Mouse (Mus musculus) lung, postnatal 10 days (tissue): Measurements from ENCODE around the gene Rps15.

Source experiments
- DNase-seq: peaks from one replicate; pipeline ENCODE4 v3.0.0; 2021

The Rps15 gene

DNA sequence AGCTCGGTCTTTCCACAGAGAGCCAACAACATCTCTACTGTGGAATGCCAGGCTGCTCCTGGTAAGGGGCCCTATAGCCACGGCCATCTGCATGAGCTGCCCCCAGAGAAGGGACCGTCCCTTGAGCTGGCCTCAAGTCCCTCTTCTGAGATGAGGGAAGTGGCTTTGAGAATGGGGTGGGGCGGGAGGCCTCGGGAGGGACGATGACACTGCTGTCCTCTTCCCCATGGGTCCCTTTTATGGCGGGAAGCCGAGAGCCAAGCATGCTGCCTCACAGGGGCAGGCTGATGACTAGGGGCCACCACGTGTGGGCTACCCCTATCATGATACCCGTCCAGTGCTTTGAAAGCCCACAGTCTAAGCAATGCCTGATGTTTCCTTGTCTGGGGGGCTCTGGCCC is 24.8 kb downstream of the Rps15 start:
- DNase-seq: no peak

DNA sequence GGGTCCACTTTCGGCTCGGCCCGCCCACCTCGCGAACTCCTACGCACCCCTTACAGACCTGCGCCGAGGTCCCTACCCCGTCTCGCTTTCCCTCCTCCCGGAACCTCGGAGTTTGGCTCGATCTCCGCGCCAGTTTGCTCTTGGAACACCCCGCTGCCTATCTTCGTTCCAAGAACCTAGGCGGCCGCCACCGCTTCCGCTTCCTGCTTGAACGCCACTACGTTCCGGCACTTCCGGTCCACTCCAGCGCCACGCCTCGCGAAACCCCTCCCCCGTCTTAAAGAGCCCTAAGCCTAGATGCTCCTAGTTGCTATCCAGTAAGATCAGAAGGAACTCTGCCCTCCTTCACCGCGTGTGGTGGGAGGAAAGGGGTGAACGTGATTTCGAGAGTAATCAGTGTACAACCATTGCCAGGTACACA is 28.1 kb downstream of the Rps15 start, which contains the start of gene 2310011J03Rik:
Gene 2310011J03Rik (minus strand): TSS at position 198 of the 421 bp plus-strand sequence.
- peak; percentile 97 for DNase-seq

DNA sequence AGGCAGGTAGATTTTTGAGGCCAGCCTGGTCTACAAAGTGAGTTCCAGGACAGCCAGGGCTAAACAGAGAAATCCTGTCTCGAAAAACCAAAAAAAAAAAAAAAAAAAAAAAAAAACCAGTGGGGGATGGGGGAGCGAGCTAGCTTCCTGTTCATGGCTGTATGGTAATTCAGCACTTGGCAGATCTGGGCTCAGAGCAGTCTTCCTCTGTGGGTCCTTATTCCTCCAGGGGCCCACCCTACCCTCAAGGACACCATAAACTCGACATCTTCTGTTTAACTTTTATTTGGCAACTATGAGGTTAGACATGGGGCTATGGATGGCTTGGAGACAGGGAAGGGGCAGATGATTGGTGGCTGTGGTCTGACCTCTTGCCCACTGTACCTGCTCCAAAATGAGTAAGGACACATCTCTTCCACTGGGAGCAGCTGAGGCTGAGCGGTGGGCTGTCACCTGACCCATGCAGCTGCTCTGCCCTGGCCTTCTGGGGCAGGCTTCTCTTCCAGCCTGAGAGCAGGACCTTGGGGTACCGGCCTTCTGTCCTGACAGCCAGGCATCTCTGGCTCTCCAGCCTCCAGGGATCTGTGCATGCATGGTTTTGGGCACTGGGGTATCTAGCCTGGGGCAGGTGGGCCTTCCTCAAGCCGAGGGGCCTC is 28.9 kb downstream of the Rps15 start:
- DNase-seq: no peak

DNA sequence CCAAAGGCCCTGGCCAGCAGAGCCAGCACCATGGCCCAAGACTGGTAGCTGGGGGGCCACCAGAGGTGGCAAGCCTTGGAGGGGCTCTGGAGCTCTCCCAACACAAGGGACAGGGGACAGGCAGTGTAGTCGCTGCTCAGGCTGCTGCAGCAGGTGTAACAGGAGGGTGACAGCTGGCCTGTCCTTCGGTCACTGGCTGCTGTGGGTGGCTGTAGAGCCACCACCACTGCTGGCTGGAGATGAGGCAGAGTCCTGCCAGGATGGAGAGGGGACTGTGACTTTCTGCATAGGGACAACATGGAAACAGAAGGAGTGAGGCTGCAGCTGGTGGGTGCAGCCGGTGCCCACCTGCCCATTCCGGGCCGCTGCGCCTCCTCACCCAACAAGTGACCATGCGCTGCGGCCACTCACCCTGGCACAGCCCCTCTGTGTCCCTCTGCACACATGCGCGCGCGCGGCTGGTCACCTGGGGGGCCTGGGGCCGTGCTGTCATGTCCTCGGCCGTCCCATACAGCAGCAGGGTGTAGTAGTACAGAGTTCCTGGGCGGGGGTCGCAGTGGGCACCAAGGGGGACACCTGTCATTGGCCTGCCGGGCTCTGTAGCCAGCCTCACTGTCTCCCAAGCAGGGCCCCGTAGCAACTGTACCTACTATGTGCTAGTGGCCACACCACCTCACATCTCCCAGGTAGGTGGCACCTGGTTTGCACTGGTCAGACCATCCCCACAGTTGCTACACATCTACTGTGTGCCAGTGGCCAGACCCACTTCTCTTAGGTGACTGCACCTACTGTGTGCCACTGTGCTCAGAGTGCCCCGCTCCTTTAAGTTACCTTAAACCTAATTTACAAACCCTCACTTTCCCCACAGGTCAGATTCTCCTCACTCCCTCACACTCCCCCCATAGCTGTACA is 29.7 kb downstream of the Rps15 start:
- DNase-seq: no peak

DNA sequence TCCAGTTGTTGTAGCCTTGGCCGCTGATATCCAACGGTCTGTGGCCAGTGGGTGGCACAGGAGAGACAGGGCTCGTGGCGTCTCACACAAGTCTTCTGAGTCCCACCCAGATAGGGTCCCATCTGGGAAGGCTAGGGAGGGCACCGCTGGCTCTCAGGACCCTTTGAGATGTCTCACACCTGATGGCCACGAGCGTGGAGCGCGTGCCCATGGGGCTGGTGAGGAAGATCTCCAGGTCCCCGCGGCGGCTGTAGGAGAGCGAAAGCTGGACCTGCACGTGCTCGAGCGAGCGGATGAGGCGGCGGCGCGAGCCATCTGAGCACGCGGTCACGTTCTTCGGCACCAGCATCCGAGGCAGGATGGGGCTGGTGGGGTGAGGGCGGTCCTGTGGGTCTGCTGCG is 30.6 kb downstream of the Rps15 start:
- DNase-seq: peak; percentile 47

DNA sequence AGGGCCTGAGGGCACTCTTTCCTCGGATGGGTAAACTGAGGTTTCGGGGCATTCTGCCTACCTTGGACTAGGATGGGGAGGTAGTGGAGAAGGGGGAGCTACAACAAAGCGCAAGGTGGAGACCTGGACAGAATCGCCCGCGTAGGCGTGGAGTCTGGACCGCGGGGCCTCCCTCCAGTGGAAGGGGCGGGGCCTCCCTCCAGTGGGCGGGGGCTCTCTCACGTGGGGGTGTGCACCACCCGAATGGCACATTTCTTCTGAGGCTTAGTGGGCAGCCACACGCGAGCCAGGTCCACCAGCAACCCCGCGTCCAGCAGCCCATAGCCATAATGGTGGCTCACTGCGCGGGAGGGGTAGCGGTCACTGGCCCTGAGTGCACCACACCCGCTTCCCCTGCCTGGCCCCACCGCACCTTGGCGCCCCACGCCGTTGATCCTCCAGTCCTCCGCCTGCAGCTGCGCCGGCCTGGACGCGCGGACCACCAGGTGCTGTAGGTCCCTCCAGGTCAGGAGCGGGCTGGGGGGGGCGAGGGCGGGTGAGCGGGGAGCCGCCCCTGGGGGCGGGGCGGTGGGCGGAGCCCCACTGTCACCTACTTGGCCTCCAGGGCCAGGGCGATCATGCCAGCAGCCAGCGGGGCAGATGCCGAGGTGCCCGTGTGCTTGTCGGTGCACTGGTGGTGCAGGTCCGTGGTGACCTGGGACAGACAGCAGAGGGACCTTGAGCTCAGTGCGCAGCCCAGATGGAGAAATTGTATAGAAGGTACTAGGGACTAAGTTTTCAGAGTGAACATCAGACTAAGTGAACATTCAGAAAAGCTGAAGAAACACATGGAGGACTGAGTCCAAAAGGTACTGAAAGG is 31.2 kb downstream of the Rps15 start:
- DNase-seq: peak; percentile 85

DNA sequence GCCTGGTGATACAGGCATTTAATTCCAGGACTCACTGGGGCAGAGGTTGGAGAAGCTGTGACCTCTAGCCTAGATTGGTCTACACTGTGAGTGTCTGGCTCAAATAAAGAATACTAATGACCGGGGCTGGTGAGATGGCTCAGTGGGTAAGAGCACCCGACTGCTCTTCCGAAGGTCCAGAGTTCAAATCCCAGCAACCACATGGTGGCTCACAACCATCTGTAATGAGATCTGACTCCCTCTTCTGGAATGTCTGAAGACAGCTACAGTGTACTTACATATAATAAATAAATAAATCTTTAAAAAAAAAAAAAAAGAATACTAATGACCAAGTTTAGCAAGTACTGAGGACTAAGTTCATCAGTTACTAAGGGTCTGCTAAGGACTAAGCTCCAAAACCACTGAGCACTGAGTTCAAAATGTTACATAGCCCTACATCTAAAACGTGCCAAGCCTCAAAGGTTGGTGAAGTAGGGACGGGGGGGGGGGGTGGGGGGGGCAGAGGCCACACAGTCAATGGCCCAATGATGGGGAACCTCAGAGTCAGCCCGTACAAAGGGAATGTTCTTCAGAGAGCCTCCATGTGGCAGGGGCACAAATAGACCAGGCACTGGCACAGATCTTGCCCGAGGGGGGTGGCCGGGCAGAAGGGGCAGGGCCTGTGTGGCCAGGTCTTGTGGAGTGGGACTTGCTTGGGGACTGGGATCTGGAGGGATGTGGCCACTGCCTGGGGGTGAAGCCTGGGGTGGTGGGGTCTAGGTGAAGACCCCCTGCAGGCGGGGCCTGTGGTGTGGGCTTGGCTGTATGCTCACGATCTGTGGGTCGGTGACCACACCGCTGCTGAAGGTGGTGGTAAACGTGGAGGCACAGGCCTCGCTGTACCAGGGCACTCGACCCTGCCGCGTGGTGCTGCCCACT is 32.1 kb downstream of the Rps15 start:
- DNase-seq: no peak

DNA sequence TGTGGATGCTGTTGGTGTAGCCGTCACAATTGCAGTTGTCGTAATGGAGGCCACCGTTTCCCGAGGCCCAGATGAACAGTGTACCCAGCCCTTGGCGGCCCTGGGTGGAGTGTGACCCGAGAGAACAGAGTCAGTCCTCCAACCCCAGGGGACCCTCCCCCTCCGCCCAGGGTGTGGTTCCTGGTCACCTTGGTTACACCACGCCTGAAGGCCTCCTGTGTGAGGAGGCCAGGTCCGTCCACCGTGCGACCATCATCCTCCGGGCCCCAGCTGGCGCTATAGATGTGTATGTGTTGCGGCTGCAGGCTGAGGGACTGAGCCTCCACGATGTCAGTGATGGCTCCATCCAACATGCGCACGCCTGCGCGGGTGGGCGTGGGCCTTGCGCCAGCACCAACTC is 32.8 kb downstream of the Rps15 start:
- DNase-seq: no peak

DNA sequence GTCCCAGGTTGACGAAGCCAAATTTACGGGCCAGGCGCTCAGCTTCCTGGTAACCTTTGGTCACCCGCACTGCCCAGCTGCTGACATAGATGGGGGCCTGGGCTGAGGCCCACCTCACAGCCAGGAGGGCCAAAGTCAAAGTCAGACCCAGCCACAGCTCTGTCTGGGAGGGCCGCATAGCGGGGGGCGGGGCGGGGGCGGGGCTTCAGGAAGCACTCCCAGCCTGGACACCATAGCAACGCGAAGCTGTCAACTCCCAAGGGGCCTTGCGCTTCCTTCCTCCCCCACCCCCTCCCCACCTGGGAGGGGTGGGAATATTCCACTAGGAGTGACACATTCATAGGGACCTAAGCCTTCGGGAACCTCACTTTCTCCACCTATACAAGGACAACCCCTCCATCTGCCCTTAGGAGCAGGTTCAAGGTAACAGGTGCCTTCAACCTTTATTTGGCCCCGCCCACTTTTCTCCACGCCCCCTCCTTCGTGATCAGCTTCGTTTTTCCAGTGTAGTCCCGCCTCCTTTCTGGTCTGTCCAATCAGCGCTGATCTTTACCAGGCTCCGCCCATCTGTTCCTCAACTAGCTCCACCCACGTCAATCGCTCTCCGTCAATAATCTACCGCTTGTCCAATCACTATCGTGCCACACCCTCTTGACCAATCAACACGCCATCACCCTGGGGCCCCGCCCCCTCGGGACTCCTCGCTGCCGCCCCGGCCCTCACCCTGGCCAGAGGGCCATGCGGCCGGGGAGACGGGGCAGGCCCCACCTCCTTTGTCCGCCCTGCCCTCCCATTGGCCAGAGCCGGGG is 37.2 kb downstream of the Rps15 start, which contains the start of the genes Pcsk4 and Reep6:
Gene Pcsk4 (minus strand): TSS at position 226 of the 809 bp plus-strand sequence.
Gene Reep6 (plus strand): TSS at position 681 of the 809 bp plus-strand sequence.
- DNase-seq: peak; percentile 99

DNA sequence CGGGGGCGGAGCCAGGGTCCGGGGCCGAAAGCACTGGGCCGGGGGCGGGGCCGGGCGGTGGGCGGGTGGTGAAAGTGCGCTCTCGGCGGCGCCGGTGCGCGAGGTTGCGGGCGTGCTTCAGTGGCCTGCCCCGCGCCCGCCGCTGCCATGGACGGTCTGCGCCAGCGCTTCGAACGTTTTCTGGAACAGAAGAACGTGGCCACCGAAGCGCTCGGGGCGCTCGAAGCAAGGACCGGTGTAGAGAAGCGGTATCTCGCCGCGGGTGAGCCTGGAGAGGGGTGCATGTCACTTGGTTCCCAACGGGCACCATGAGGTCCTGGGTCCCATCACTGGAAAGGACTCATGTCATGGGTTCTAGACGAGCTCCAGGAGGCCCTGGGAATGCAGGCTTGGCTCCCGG is 37.8 kb downstream of the Rps15 start:
- no peak for DNase-seq

DNA sequence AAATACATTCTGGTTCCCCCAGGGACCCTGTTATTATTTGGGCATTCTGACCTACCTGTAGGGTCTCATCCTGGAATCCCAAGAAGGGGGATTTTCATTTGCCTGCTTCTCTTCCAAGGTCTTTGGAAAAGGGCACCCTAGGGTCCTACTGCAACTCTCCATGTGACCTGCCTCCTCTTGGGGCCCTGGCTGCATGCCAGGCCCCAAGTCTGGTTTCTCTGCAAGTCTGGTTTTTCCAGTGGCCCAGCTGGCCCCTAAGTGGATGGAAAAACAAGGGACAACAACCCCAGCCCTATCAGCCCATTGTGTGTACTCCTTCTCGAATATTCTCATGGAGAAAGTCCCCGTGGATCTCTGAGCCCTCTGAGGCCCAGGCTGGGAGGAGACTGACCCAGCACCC is 38.6 kb downstream of the Rps15 start:
- DNase-seq: no peak

DNA sequence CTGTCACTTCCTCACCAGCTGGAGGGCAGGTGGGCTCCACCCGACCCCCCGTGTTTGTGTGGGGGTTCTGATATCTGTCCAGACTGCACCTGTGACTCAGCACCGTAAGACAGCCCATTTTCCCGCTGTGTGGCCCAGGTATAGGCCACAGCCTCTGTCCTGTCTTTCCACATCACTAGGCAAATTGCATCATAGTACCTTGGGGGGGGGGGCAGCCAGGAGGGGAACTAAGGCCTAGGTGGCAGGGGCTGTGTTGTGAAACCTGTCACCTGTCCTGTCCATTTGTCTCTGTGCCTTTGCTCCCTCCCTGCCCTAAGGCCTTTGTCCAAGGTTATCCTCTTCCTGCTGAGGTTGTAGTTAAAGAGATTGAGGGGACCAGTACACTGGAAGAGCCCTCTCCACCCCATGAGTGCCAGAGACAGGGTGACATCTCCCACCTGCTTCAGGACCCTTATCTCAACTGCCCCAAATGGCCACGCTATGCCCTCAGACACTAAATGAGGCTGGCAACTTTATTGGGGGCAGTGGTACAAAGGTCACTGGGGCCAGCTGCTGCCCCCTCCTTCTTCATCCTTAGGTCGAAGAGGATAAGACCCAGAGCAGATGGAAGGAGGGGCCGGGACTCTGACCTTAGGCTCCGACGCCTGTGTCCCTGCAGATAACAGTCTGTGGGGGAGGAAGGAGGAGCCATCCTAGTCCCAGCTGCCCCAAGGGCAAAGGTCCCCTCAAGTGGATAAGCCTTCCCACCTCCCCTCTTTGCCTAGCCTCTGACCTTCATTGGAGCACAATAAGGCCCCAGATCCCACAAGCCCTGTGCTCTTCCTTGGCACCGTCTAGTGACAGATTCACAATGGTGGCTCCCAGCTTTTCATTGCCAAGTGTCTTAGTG is 39.6 kb downstream of the Rps15 start:
- DNase-seq: no peak

DNA sequence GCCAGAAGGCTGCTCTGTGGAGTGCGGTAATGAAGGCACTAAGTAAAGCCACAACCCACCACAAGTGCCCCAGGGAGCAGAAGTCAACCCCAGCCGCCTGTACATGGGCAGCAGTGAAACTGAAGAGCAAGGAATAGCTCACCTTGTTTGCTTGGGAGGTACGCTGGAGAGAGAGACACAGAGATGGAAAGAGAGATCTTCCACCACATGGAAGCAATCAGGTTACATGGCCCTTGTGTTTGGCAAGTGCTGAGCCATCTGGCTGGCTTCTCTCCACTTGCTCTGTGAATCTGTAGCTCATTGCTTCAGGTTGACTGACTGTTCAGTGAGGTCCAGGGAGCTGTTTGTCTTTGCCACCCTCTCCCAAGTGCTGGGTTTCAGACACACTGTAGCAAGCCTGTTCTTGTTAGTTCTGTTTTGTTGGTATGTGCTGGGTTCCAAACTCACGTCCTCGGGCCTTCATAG is 40.3 kb downstream of the Rps15 start:
- no peak for DNase-seq

DNA sequence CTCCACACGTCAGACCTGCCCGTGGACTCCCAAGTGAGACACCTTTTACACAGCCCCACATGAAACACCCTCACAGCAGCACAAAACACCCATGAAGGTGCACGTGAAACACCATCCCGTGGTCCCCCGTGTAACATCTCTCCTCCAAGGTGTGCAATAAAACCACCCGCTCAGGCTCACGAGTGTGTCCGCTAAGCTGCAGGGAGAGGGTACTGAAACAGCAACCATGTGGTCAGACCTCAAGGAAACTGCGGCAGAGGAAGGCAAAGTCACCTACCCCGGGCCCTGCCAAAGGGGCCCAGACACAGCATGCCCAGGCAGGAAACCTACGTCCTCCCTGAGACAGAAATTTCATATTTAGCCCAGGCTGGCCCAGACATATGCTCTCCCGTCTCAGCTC is 44.0 kb downstream of the Rps15 start:
- no peak for DNase-seq

DNA sequence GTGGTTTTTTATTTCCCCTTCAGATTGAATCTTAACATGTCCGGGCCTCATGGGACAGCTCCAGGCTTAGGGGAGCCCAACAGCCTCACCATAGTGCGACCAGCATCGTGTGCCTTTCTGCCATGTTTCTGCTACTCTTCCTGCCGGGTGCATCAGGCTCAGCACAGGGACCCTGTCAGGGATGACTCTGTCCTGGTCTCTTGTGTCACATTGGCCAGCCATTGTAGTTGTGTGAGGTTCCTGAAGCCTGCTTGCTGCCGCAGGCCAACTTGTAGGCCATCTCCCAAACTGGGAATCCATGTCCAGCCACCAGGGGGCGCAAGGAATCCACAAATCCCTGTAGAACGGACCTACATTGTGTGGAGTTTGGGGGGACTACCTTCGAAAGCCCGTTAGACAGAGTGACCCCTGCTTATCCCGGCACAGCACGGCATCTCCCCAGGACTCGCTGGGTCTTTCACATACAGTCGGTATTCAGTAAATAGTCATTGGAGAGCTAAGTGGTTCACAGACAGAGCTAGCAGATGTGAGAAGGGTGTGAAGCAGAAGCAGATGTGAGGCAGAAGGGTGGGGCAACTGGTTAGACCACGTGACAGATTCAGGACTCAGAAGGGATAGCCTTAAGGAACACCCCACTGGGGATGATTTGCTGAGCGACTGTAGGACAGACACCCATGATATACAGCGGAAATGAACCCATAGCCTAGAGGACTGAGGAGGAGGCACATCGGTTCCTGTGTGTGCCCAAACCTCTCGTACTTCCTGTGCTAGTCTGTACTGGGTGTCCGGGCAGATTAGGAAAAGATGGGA is 47.9 kb downstream of the Rps15 start:
- peak; percentile 91 for DNase-seq

DNA sequence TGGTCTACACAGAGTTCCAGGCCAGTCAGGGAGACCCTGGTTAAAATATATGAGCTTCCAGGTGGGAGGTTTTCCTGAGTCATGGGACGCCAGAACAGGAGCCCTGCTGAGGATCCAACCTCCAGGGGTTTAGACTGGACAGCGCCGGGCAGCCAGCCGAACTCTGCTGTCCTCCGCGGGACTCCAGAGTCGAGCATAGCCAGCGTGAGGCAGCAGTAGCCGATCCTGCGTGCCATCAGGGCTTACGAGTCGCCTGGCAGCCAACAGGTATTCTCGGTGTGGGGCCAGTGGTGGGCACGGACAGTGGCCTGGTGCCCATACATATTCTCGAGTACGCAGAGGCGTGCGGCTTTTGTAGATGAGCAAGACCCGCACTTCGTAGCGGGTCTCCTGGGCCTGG is 48.8 kb downstream of the Rps15 start:
- DNase-seq: no peak

DNA sequence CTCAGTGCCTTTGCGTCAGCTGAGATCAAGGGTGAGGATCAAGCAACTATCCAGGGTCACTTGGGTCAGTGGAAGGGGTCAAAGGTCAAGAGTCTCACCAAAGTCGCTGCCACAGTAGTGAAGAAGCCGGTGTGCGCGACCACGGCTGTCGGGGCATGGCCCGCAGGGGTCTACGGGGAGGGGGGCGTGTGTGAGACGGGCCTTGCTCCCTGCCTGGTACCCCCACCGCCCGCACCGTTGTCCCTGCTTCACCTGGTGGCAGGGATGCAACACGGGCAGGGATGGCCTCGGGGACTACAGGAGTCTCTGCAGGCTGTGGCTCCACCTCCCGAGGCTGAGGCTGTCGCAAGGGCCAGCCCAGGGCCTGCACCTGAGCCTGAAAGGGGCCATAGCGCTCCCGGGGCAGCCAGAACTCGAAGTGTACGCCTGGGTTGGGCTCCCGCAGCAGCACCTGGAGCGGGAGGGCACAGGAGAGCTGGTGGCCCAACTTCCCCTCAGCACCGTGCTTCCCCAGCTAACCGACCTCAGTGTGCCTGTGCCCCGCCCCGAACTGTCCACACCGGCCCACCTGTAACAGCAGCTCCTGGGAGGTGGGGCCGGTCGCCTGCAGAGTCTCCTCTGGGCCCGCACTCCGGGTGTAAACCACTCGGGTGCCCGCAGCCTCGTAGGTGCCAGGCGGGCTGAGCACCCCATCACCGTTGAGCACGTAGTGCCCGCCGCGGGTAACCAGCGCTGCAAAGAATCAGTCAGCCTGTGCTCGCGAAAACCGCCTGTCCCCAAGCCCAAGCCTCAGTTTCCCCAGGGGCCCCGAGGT is 49.4 kb downstream of the Rps15 start:
- no peak for DNase-seq

DNA sequence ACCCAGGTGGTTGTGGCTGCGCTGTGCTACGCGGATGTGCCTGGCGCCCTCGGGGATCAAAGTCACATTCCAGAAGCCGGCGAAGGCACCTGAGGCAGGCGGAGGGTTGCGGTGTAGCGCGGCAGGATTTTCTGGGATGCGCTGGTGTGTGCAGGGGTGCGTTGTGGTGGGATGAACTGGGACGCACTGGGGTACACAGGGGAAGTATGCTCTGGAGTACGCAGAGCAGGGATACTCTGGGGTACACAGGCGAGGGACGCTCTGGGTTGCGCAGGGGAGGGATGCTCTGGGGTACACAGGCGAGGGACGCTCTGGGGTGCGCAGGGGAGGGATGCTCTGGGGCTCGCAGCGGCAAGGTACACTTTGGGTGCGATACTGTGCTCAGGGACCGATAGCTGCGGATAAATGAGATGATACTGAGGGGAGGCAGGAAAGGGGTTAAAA is 50.1 kb downstream of the Rps15 start:
- no peak for DNase-seq
